Mouse (Mus musculus): ENCODE results near the gene Zfyve1.

GRCm38 (mm10) chr12:83502190-83502589, 94.8 kb downstream of the Zfyve1 start:
- peak; percentile 89 for TF ChIP-seq CTCF (IDR thresholded peaks at IDR 0.05; ENCODE audit: low read depth)
- no peak for TF ChIP-seq EP300 (IDR thresholded peaks at IDR 0.05; ENCODE audit: low read depth)

Measured in heart, postnatal 0 days (tissue).